Mouse (Mus musculus) lung, postnatal 0 days (tissue): ENCODE data around the gene Flt3. TPM values are rescaled to one million over a fixed set of nuclear protein-coding genes. Genes with fewer than 3 reads are reported as not detected.
A peak's percentile ranks its signal among the peaks of the same experiment; 100 is the strongest.

Experiments
- ATAC-seq: fragments of 200-750 bp; cut with Nextera tagmentation; 2 replicates; pipeline ENCODE4 v1.8.0; 2017; ENCODE audit warnings: moderate library complexity
- DNase-seq: peaks from one replicate; pipeline ENCODE4 v3.0.0-alpha.2; 2016; ENCODE audit warnings: low spot score
- H3K27ac ChIP-seq: fragments of 300-500 bp; sonication (generic); 2 replicates; pipeline ENCODE4 v1.5.1; 2014; ENCODE audit warnings: antibody characterized with exemption, mild to moderate bottlenecking, low read length, mixed read lengths
- H3K27me3 ChIP-seq: fragments of 300-500 bp; sonication (generic); replicated peaks from 2 replicates; pipeline ENCODE4 v1.6.1; 2014; ENCODE audit warnings: low read length, mixed read lengths; ENCODE audit not compliant: insufficient read depth
- H3K36me3 ChIP-seq: fragments of 300-500 bp; sonication (generic); 2 replicates; pipeline ENCODE4 v1.6.1; 2014; ENCODE audit warnings: low read length, mixed read lengths; ENCODE audit not compliant: insufficient read depth
- H3K4me1 ChIP-seq: fragments of 300-500 bp; sonication (generic); 2 replicates; pipeline ENCODE4 v1.6.1; 2014; ENCODE audit warnings: antibody characterized with exemption, low read depth, low read length, mixed read lengths; ENCODE audit not compliant: insufficient read depth
- H3K4me2 ChIP-seq: fragments of 300-500 bp; sonication (generic); replicated peaks from 2 replicates; pipeline ENCODE4 v1.6.1; 2014; ENCODE audit warnings: low read depth, mild to moderate bottlenecking, low read length, moderate library complexity, mixed read lengths
- H3K4me3 ChIP-seq: fragments of 300-500 bp; sonication (generic); 2 replicates; pipeline ENCODE4 v1.5.1; 2014; ENCODE audit warnings: low read depth, low read length
- H3K9ac ChIP-seq: fragments of 300-500 bp; sonication (generic); replicated peaks from 2 replicates; pipeline ENCODE4 v1.6.1; 2014; ENCODE audit warnings: low read depth, mild to moderate bottlenecking
- H3K9me3 ChIP-seq: fragments of 300-500 bp; sonication (generic); 2 replicates; pipeline ENCODE4 v1.6.1; 2016; ENCODE audit warnings: low read length, mixed read lengths
- CTCF ChIP-seq: IDR thresholded peaks from 2 replicates; pipeline ENCODE4 v1.5.1; 2016; ENCODE audit warnings: antibody characterized with exemption, mild to moderate bottlenecking
- EP300 ChIP-seq: IDR thresholded peaks from 2 replicates; pipeline ENCODE4 v1.6.1; 2016; ENCODE audit warnings: antibody characterized with exemption, mild to moderate bottlenecking, control low read depth
- WGBS: fragments of 180-500 bp; shearing (Covaris S2); extraction: QIAGEN DNeasy Blood & Tissue Kit; methylation state at CpG from one replicate; pipeline ENCODE4 v1.1.7; 2014; 5-methylcytosine and 5-hydroxymethylcytosine counted together
- polyA plus RNA-seq: library from polyadenylated mRNA; unstranded; fragments of >200 nt; fragmentation: Nextera tagmentation; extraction: Ambion mirVana; gene quantifications from 2 replicates; pipeline ENCODE4 v1.2.1, GENCODE M21; 2015

Flt3 gene
- polyA plus RNA-seq, 1 experiment from 2014 or later: 0.31 TPM

DNA sequence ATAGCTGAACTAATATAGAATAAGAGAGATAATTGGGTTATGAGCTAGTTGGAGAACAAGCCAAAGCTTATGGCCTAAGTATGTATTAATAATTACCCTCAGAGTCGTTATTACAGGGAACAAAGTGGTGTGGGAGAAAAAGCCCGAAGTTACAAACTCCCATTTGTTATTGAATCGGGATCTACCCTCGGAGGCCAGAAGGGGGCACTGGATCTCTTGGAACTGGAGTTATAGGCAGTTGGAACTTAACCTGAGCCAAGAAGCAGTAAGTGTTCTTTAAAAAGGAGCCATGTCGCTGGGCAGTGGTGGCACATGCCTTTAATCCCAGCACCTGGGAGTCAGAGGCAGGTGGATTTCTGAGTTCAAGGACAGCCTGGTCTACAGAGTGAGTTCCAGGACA lies 2.2 kb upstream of the Flt3 start:
- ATAC-seq: no peak
- H3K4me2 ChIP-seq: no peak overlapping the region

DNA sequence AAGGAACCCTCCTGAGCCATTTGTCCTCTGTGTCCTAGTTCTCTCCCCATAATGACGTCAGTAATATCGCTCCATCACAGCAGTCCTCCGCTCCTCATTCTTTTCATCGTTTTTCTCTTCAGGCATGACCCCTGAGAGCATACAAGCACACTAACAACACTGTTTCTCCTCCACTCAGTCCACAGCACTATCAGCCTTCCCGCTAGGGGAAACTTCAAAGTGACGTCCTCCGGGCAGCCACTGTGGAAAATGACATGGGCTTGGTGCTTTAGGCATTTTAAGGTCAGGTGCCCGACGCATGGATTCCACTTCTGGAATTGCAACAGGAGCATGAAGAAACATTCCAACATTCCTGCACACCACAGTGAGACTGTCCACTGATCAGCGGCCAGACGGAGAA lies 735 bp upstream of the Flt3 start:
- Histone ChIP-seq H3K27me3 (peaks cover 32% of the 10 kb centered on the region), H3K4me2 (no peak overlapping the region), H3K27ac (no peak overlapping the region), H3K9me3 (no peaks in the 10 kb centered on the region), H3K36me3 (no peaks in the 10 kb centered on the region), H3K4me1 (no peaks in the 10 kb centered on the region), H3K4me3 (no peak overlapping the region), H3K9ac (no peak overlapping the region)
- ATAC-seq: no peak
- TF ChIP-seq EP300 (no peak), CTCF (no peak)
- 18% methylated on average over 11 of the region's 11 CpGs for WGBS
- no peak for DNase-seq

More for the DNA sequence above, 2.2 kb upstream of the Flt3 start:
- Histone ChIP-seq H3K9me3 (no peaks in the 10 kb centered on the region), H3K9ac (no peak overlapping the region), H3K27me3 (peaks cover 32% of the 10 kb centered on the region), H3K27ac (no peak overlapping the region), H3K4me3 (no peak overlapping the region), H3K36me3 (no peaks in the 10 kb centered on the region), H3K4me1 (no peaks in the 10 kb centered on the region)
- DNase-seq: peak; percentile 82
- TF ChIP-seq CTCF (peak; percentile 76), EP300 (no peak)
- WGBS: 16% methylated on average over 5 of the region's 5 CpGs

DNA sequence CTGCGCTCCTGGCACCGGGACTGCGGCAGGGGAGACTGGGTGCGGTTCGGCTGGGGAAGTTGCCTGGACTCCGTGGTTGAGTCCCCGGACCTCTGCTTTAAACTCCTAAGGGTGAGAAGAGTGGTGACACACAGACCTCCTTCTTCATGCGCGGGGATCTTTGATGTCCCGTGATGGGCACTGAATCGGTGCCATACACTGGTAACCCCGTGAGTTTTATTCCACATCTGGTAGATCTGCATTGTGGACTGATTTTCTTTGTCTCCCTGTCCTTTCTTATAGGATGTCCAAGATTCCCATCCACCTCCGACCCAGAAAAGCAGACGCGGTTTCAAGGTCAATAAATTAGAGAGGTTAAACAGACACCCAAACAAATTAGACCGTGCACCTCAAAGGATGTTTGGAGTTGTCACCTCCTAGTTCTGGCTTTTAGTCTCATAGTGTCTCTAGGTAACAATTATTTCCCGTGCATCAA lies 253 bp upstream of the Flt3 start:
- DNase-seq: no peak
- H3K27me3 ChIP-seq: peaks cover 32% of the 10 kb centered on the region
- H3K36me3 ChIP-seq: no peaks in the 10 kb centered on the region
- H3K27ac ChIP-seq: no peak overlapping the region
- no peak overlapping the region for H3K9ac ChIP-seq
- H3K4me1 ChIP-seq: no peaks in the 10 kb centered on the region
- H3K4me3 ChIP-seq: peak overlapping the region; percentile 17; the same call in 1 of the 2 replicates
- ATAC-seq: no peak
- no peaks in the 10 kb centered on the region for H3K9me3 ChIP-seq
- WGBS: 2% methylated on average over 17 of the region's 17 CpGs
- peak overlapping the region; percentile 19; the same call in 1 of the 2 replicates for H3K4me2 ChIP-seq
- no peak for TF ChIP-seq CTCF
- TF ChIP-seq EP300: no peak

DNA sequence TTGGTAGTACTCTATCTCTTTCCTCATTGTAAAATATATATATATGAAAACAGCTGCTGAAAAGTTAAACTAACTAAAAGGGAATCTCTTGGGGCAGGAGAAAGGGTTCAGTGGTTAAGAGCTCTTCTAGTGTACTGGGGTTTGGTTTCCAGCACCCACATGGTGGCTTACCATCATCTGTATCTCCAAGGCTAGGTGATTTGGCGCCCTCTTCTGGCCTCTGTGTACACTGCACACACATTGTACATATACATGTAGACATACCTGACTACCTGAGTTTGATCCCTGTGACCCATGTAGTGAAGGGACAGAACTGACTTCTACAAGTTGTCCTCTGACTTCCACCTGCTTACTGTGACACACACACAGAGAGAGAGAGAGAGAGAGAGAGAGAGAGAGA lies 5.2 kb downstream of the Flt3 start:
- 0 out of 2 replicates have a peak, but pooled peaks have one; percentile 11 for TF ChIP-seq CTCF
- no peak for TF ChIP-seq EP300
- ATAC-seq (no peak), DNase-seq (no peak)
- no peak overlapping the region for H3K9ac ChIP-seq
- peaks cover 14% of the 10 kb centered on the region for H3K27me3 ChIP-seq
- no peak overlapping the region for H3K4me3 ChIP-seq
- no peak overlapping the region for H3K4me2 ChIP-seq
- 13% methylated on average over 1 of the region's 1 CpGs for WGBS
- no peak overlapping the region for H3K27ac ChIP-seq
- no peaks in the 10 kb centered on the region for H3K36me3 ChIP-seq
- no peaks in the 10 kb centered on the region for H3K4me1 ChIP-seq
- H3K9me3 ChIP-seq: no peaks in the 10 kb centered on the region

DNA sequence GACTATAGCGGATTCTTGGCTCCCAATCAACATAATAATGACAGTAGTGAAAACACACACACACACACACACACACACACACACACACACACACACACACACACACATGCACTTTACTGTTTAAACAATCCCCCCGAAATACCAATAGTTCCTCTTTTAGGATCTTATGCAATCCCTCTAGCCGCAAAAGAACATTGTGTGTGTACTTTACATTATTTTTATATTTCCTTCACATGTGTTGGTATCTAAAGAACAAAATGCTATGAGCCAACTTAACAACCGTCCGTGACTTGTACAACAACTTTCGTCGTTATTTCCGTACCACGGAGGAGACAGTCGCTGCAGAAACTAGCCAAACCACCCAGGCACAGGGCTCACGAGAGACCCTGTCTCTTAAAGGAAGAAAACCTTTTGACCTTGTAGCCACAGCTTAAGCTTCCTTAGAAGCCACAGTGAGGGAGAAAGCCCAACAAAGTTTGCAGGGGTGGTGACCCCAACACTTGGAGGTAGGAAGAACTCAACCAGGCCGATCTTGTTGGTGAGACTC lies 7.5 kb downstream of the Flt3 start:
- DNase-seq (peak; percentile 26), ATAC-seq (no peak; the same call in 1 of the 2 replicates)
- Histone ChIP-seq H3K4me2 (no peak overlapping the region), H3K9me3 (no peaks in the 10 kb centered on the region), H3K27ac (no peak overlapping the region), H3K4me1 (no peaks in the 10 kb centered on the region), H3K9ac (no peak overlapping the region), H3K36me3 (no peaks in the 10 kb centered on the region), H3K27me3 (no peaks in the 10 kb centered on the region), H3K4me3 (no peak overlapping the region)
- 55% methylated on average over 12 of the region's 12 CpGs for WGBS
- TF ChIP-seq EP300: no peak
- TF ChIP-seq CTCF: no peak

GRCm38 (mm10) chr5:147390772-147391171 lies 9.5 kb downstream of the Flt3 start:
- Histone ChIP-seq H3K27me3 (no peaks in the 10 kb centered on the region), H3K4me3 (no peak overlapping the region), H3K9ac (no peak overlapping the region), H3K27ac (no peak overlapping the region), H3K9me3 (no peaks in the 10 kb centered on the region), H3K4me1 (no peaks in the 10 kb centered on the region), H3K4me2 (no peak overlapping the region), H3K36me3 (no peaks in the 10 kb centered on the region)
- ATAC-seq: no peak
- no peak for TF ChIP-seq CTCF
- TF ChIP-seq EP300: no peak
- WGBS: 28% methylated on average over 2 of the region's 2 CpGs
- no peak for DNase-seq
